Mouse (Mus musculus) lung, postnatal 0 days (tissue): ENCODE measurements around the gene Egln3. TPM values are rescaled to one million over a fixed set of nuclear protein-coding genes. Genes with fewer than 3 reads are reported as not detected.

Experiments used
- ATAC-seq: fragments of 200-750 bp; cut with Nextera tagmentation; 2 replicates; pipeline ENCODE4 v1.8.0; 2017; ENCODE audit warnings: moderate library complexity
- DNase-seq: peaks from one replicate; pipeline ENCODE4 v3.0.0-alpha.2; 2016; ENCODE audit warnings: low spot score
- H3K27ac ChIP-seq: fragments of 300-500 bp; sonication (generic); 2 replicates; pipeline ENCODE4 v1.5.1; 2014; ENCODE audit warnings: antibody characterized with exemption, mild to moderate bottlenecking, low read length, mixed read lengths
- H3K27me3 ChIP-seq: fragments of 300-500 bp; sonication (generic); replicated peaks from 2 replicates; pipeline ENCODE4 v1.6.1; 2014; ENCODE audit warnings: low read length, mixed read lengths; ENCODE audit not compliant: insufficient read depth
- H3K36me3 ChIP-seq: fragments of 300-500 bp; sonication (generic); 2 replicates; pipeline ENCODE4 v1.6.1; 2014; ENCODE audit warnings: low read length, mixed read lengths; ENCODE audit not compliant: insufficient read depth
- H3K4me1 ChIP-seq: fragments of 300-500 bp; sonication (generic); 2 replicates; pipeline ENCODE4 v1.6.1; 2014; ENCODE audit warnings: antibody characterized with exemption, low read depth, low read length, mixed read lengths; ENCODE audit not compliant: insufficient read depth
- H3K4me2 ChIP-seq: fragments of 300-500 bp; sonication (generic); replicated peaks from 2 replicates; pipeline ENCODE4 v1.6.1; 2014; ENCODE audit warnings: low read depth, mild to moderate bottlenecking, low read length, moderate library complexity, mixed read lengths
- H3K4me3 ChIP-seq: fragments of 300-500 bp; sonication (generic); 2 replicates; pipeline ENCODE4 v1.5.1; 2014; ENCODE audit warnings: low read depth, low read length
- H3K9ac ChIP-seq: fragments of 300-500 bp; sonication (generic); replicated peaks from 2 replicates; pipeline ENCODE4 v1.6.1; 2014; ENCODE audit warnings: low read depth, mild to moderate bottlenecking
- H3K9me3 ChIP-seq: fragments of 300-500 bp; sonication (generic); 2 replicates; pipeline ENCODE4 v1.6.1; 2016; ENCODE audit warnings: low read length, mixed read lengths
- CTCF ChIP-seq: IDR thresholded peaks from 2 replicates; pipeline ENCODE4 v1.5.1; 2016; ENCODE audit warnings: antibody characterized with exemption, mild to moderate bottlenecking
- EP300 ChIP-seq: IDR thresholded peaks from 2 replicates; pipeline ENCODE4 v1.6.1; 2016; ENCODE audit warnings: antibody characterized with exemption, mild to moderate bottlenecking, control low read depth
- WGBS: fragments of 180-500 bp; shearing (Covaris S2); extraction: QIAGEN DNeasy Blood & Tissue Kit; methylation state at CpG from one replicate; pipeline ENCODE4 v1.1.7; 2014; 5-methylcytosine and 5-hydroxymethylcytosine counted together
- polyA plus RNA-seq: library from polyadenylated mRNA; unstranded; fragments of >200 nt; fragmentation: Nextera tagmentation; extraction: Ambion mirVana; gene quantifications from 2 replicates; pipeline ENCODE4 v1.2.1, GENCODE M21; 2015

Gene Egln3
- polyA plus RNA-seq, 1 experiment from 2014 or later: 5.2 TPM

DNA sequence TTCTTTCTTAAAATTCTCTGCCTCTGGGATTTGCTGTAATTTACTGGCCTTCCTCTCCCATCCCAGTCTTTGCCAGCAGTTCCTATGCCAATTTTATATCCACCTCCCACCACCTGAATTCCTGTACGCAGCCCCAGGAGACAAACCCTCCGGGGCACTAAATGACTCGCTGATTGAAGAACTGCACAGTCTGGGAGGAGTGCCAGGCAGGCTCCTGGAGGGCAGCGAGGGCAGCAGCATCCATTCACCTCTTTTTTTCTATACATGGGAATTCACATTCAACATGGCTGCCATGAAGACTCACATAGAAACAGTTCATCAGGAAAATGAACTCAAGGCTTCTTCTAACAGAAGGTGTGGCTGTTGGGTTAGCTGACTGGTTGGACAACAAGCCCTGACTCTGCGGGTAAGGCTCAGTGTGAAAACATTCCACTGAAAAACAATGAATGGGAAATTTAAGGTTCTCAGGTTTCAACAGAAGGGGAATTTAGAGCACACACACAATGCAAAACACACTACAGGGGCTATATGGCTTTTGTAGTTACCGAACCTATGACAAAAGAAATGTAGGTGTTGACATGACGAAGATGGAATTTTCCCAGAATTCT is 29.4 kb upstream of the Egln3 start:
- H3K27me3 ChIP-seq: no peaks in the 10 kb centered on the region
- H3K27ac ChIP-seq: no peak overlapping the region
- no peaks in the 10 kb centered on the region for H3K36me3 ChIP-seq
- no peak overlapping the region for H3K4me2 ChIP-seq
- no peak overlapping the region for H3K4me3 ChIP-seq
- DNase-seq (no peak), ATAC-seq (no peak)
- no peak overlapping the region for H3K9ac ChIP-seq
- 67% methylated on average over 7 of the region's 7 CpGs for WGBS
- H3K9me3 ChIP-seq: no peaks in the 10 kb centered on the region; the same call in 1 of the 2 replicates
- no peak for TF ChIP-seq CTCF
- TF ChIP-seq EP300: no peak
- no peaks in the 10 kb centered on the region for H3K4me1 ChIP-seq

DNA sequence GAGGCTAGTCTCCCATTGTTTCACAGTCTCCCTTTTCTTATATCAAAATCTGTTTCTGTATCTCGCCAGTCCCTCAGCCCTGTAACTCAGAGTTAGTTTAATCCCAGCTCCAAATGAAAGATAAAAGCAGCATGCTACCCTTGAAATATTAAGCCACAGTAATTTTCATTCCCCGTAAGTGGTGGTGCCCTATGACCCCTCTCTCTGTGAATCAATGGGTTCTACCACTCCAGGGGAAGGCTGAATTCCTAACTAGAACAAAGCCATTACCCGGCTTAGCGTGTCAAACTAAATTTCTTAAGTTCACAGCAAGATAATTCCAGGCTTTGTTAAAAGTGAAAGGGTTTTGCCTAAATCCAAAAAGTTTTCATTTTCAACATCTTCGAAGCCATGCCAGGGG is 28.8 kb upstream of the Egln3 start:
- Histone ChIP-seq H3K4me3 (no peak overlapping the region), H3K4me2 (no peak overlapping the region), H3K27ac (no peak overlapping the region), H3K9me3 (no peaks in the 10 kb centered on the region; the same call in 1 of the 2 replicates), H3K4me1 (no peaks in the 10 kb centered on the region), H3K9ac (no peak overlapping the region), H3K36me3 (no peaks in the 10 kb centered on the region), H3K27me3 (no peaks in the 10 kb centered on the region)
- DNase-seq (no peak), ATAC-seq (no peak)
- no peak for TF ChIP-seq EP300
- no peak for TF ChIP-seq CTCF
- WGBS: 74% methylated on average over 5 of the region's 5 CpGs

DNA sequence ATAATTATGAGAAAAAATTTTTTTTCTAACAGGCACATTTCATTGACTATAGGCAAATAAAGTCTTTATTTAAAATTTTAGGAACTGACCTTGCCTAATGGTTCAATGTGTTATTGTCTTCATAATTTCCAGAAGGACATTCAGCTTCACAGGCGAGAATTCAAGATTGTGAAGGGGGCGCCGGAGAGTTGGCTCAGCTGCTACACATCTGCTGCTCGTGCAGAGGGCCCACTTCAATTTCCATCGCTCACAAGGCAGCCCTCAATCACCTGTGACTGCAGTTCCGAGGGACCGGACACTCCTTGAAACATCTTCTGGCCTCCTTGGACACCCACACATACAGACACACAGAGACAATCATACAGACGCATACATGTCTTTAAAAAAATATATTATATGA is 23.9 kb upstream of the Egln3 start:
- TF ChIP-seq EP300 (no peak), CTCF (no peak)
- WGBS: 66% methylated on average over 8 of the region's 8 CpGs
- Histone ChIP-seq H3K4me3 (no peak overlapping the region), H3K9ac (no peak overlapping the region), H3K4me2 (no peak overlapping the region), H3K4me1 (no peaks in the 10 kb centered on the region), H3K36me3 (no peaks in the 10 kb centered on the region), H3K9me3 (no peaks in the 10 kb centered on the region), H3K27ac (no peak overlapping the region), H3K27me3 (no peaks in the 10 kb centered on the region)
- no peak for DNase-seq
- no peak for ATAC-seq

DNA sequence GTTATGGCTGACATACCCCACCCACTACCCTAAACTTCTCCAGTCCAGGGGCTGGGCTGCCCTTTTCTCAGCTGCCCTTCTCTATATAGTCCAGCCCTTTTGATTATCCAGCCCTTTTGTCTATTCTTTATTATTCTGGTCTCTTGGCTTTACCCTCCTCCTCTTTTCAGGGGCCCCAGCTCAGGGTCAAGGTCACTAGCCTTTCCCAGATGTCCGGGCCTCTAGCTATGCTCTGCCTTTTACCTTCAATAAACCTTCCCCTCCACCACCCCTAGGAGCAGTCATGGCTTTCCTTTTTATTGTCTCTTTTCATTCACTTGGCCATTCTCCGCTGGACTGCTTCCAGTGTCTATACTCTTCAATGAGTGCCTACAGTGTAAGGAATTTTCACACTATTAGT is 22.7 kb upstream of the Egln3 start:
- Histone ChIP-seq H3K27me3 (no peaks in the 10 kb centered on the region), H3K4me3 (no peak overlapping the region), H3K4me2 (no peak overlapping the region), H3K4me1 (no peaks in the 10 kb centered on the region), H3K36me3 (no peaks in the 10 kb centered on the region), H3K27ac (no peak overlapping the region), H3K9ac (no peak overlapping the region), H3K9me3 (no peaks in the 10 kb centered on the region)
- DNase-seq (no peak), ATAC-seq (peak; percentile 9; the same call in 1 of the 2 replicates)
- no peak for TF ChIP-seq CTCF
- no peak for TF ChIP-seq EP300
- 53% methylated on average over 2 of the region's 2 CpGs for WGBS

DNA sequence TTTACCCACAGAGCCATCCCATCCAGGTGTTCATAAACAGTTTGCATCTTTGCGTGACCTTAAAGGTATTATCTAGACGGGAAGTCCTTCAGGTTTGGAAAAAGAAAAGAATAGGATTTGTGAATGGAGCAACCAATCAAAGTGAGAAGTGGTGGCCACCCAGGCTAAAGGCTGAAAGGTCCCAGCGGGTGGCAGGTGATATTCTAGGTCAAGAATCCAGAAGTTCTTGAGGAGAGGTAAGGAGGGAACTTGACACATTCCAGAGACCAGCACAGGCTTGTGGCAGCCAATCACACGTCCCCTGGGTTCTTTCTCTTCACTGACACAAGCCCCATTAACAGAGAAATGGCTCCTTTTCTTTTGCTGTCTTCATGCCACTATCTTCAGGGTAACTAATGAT is 21.9 kb upstream of the Egln3 start:
- Histone ChIP-seq H3K27me3 (no peaks in the 10 kb centered on the region), H3K36me3 (no peaks in the 10 kb centered on the region), H3K27ac (no peak overlapping the region), H3K4me1 (no peaks in the 10 kb centered on the region), H3K9me3 (no peaks in the 10 kb centered on the region), H3K9ac (no peak overlapping the region), H3K4me2 (no peak overlapping the region), H3K4me3 (no peak overlapping the region)
- TF ChIP-seq EP300 (no peak), CTCF (no peak)
- DNase-seq (peak; percentile 44), ATAC-seq (peak; percentile 57)
- 50% methylated on average over 4 of the region's 4 CpGs for WGBS

DNA sequence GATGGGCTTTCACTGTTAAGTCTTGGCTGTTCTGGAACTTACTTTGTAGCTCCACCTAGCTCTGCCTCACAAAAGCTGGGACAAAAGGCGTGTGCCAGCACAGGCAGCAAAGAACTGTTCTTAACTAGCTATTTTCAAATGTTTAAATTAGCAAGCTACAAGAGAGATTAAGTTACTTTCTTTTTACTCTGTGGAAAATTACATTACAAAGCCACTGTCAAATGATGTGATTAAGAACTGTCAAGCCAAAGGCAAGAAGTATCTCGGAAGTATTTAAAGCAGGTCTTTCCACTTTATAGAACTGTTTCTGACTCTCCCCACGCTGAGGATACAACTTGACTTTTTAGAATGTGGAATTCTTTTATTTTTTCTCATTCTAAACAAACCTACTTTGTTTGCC is 21.4 kb upstream of the Egln3 start:
- TF ChIP-seq EP300 (no peak), CTCF (no peak)
- ATAC-seq (no peak), DNase-seq (no peak)
- no peaks in the 10 kb centered on the region for H3K27me3 ChIP-seq
- H3K36me3 ChIP-seq: no peaks in the 10 kb centered on the region
- no peak overlapping the region for H3K4me2 ChIP-seq
- no peak overlapping the region for H3K4me3 ChIP-seq
- H3K9ac ChIP-seq: no peak overlapping the region
- WGBS: 46% methylated on average over 3 of the region's 3 CpGs
- no peak overlapping the region for H3K27ac ChIP-seq
- no peaks in the 10 kb centered on the region for H3K9me3 ChIP-seq
- no peaks in the 10 kb centered on the region for H3K4me1 ChIP-seq
